ENCODE assay signal across 8 mouse cellular contexts in genomic region chr4:94603031-94603629, GRCm38 (mm10). TPM values are rescaled to one million over a fixed set of nuclear protein-coding genes. Genes with fewer than 3 reads are reported as not detected.
DNase-seq lines count a peak whose midpoint lies in the region; ATAC-seq and TF ChIP-seq lines count a peak whose summit lies in the region.

Gene Plaa (minus strand): TSS chr4:94603244.

- WGBS in embryonic facial prominence, embryonic 14.5 days: 0% methylated on average over 32 of the region's 61 CpGs
- WGBS in limb, embryonic 14.5 days: under 1% methylated on average over 55 of the region's 61 CpGs
- under 1% methylated on average over 53 of the region's 61 CpGs for WGBS in midbrain, postnatal 0 days

- H3K36me3 ChIP-seq in embryonic facial prominence, embryonic 14.5 days (ENCODE audit: control insufficient read depth, insufficient read depth, low read length): no peaks in the 10 kb centered on the region
- no peaks in the 10 kb centered on the region for H3K36me3 ChIP-seq in limb, embryonic 14.5 days (ENCODE audit: control insufficient read depth, insufficient read depth, low read length)
- no peaks in the 10 kb centered on the region for H3K36me3 ChIP-seq in midbrain, postnatal 0 days (ENCODE audit: insufficient read depth, low read length)

- H3K9me3 ChIP-seq in embryonic facial prominence, embryonic 14.5 days (ENCODE audit: control insufficient read depth, low read length): no peaks in the 10 kb centered on the region
- H3K9me3 ChIP-seq in limb, embryonic 14.5 days (ENCODE audit: control insufficient read depth, low read length): no peaks in the 10 kb centered on the region
- H3K9me3 ChIP-seq in midbrain, postnatal 0 days (ENCODE audit: low read length): no peaks in the 10 kb centered on the region

- peak; percentile 99 for ATAC-seq in embryonic facial prominence, embryonic 14.5 days (ENCODE audit: low read depth)
- peak; percentile 99 for ATAC-seq in limb, embryonic 14.5 days (ENCODE audit: low FRiP score, low read depth)
- ATAC-seq in midbrain, postnatal 0 days (ENCODE audit: low FRiP score): peak; percentile 99

- DNase-seq in 3T3-L1 (ENCODE audit: low read depth, low spot score): peak; percentile 87
- peak; percentile 72 to 80 for DNase-seq in adrenal gland, postnatal 4 days (ENCODE audit: low spot score in 2 of 2)
- peak; percentile 96 for DNase-seq in embryonic facial prominence, embryonic 14.5 days (ENCODE audit: low spot score)
- peak; percentile 91 for DNase-seq in heart, adult 8-10 months (ENCODE audit: low spot score)
- DNase-seq in kidney, adult 9 months: peak; percentile 92
- peak; percentile 93 for DNase-seq in limb, embryonic 14.5 days (ENCODE audit: low spot score)
- DNase-seq in midbrain, postnatal 0 days (ENCODE audit: low spot score): peak; percentile 96
- DNase-seq in spleen, postnatal 14 days (ENCODE audit: low spot score in 2 of 2): peak; percentile 72 to 80

- TF ChIP-seq POLR2A in limb, embryonic 14.5 days (IDR thresholded peaks at IDR 0.05; ENCODE audit: borderline replicate concordance, extremely low read depth, insufficient read depth, insufficient read length): 0 out of 2 replicates have a peak, but pooled peaks have one; percentile 45

- no peaks in the 10 kb centered on the region for H3K27me3 ChIP-seq in embryonic facial prominence, embryonic 14.5 days (replicated peaks; ENCODE audit: control insufficient read depth, insufficient read depth, low read length)
- no peaks in the 10 kb centered on the region for H3K27me3 ChIP-seq in limb, embryonic 14.5 days (ENCODE audit: control insufficient read depth, insufficient read depth, low read length)
- H3K27me3 ChIP-seq in midbrain, postnatal 0 days (ENCODE audit: insufficient read depth, low read length): no peaks in the 10 kb centered on the region

- TF ChIP-seq CTCF in midbrain, postnatal 0 days (IDR thresholded peaks at IDR 0.05): no peak

- peaks cover 12% of the 10 kb centered on the region; the same call in 1 of the 2 replicates for H3K4me1 ChIP-seq in embryonic facial prominence, embryonic 14.5 days (ENCODE audit: control insufficient read depth, insufficient read depth, low read length)
- H3K4me1 ChIP-seq in limb, embryonic 14.5 days (ENCODE audit: control insufficient read depth, insufficient read depth, low read length): 0 out of 2 replicates have a peak, but pooled peaks cover 6% of the 10 kb centered on the region
- H3K4me1 ChIP-seq in midbrain, postnatal 0 days (ENCODE audit: insufficient read depth, low read length): peaks cover 3% of the 10 kb centered on the region; the same call in 1 of the 2 replicates

- H3K27ac ChIP-seq in embryonic facial prominence, embryonic 14.5 days (replicated peaks; ENCODE audit: low read depth, low read length): peak within 1 kb of the TSS; percentile 93
- peak within 1 kb of the TSS; percentile 89 for H3K27ac ChIP-seq in limb, embryonic 14.5 days (replicated peaks; ENCODE audit: low read depth, low read length)
- peak within 1 kb of the TSS; percentile 92 for H3K27ac ChIP-seq in midbrain, postnatal 0 days (ENCODE audit: low read depth, low read length)

- H3K9ac ChIP-seq in embryonic facial prominence, embryonic 14.5 days (ENCODE audit: low read depth, low read length): peak within 1 kb of the TSS; percentile 95
- H3K9ac ChIP-seq in limb, embryonic 14.5 days (ENCODE audit: low read depth, low read length, severe bottlenecking): peak within 1 kb of the TSS; percentile 93
- peak within 1 kb of the TSS; percentile 83 for H3K9ac ChIP-seq in midbrain, postnatal 0 days (replicated peaks; ENCODE audit: low read length, poor library complexity, severe bottlenecking)

- peak within 1 kb of the TSS; percentile 76 for H3K4me2 ChIP-seq in embryonic facial prominence, embryonic 14.5 days (ENCODE audit: low read depth, low read length)
- H3K4me2 ChIP-seq in limb, embryonic 14.5 days (replicated peaks; ENCODE audit: low read depth, low read length, severe bottlenecking): peak within 1 kb of the TSS; percentile 83
- H3K4me2 ChIP-seq in midbrain, postnatal 0 days (ENCODE audit: low read depth, low read length, poor library complexity, severe bottlenecking): peak within 1 kb of the TSS; percentile 72

- H3K4me3 ChIP-seq in embryonic facial prominence, embryonic 14.5 days (ENCODE audit: low read depth, low read length): peak within 1 kb of the TSS; percentile 88
- H3K4me3 ChIP-seq in limb, embryonic 14.5 days (replicated peaks; ENCODE audit: low read length): peak within 1 kb of the TSS; percentile 97
- peak within 1 kb of the TSS; percentile 86 for H3K4me3 ChIP-seq in midbrain, postnatal 0 days (ENCODE audit: low read depth, low read length)

RNA-seq across cellular contexts. Expression of gene Plaa, which starts in this region (rescaled TPM):
- total RNA-seq in adrenal gland, postnatal 4 days (2021): 10 to 100 TPM; 60.0 to 61.9 TPM
- polyA plus RNA-seq in embryonic facial prominence, embryonic 14.5 days (2014; fragmentation: Nextera tagmentation; extraction: Ambion mirVana): 58.2 and 62.6 TPM in 2 replicates
- total RNA-seq in heart, adult 8-10 months (2022): 10 to 100 TPM; 39.0 to 48.5 (median 46.0) TPM
- polyA plus RNA-seq in limb, embryonic 14.5 days (2012; rRNA removed): 39.0 and 39.3 TPM in 2 replicates
- polyA plus RNA-seq in limb, embryonic 14.5 days (2014; fragmentation: Nextera tagmentation; extraction: Ambion mirVana): 57.3 and 62.9 TPM in 2 replicates
- 87.6 and 95.7 TPM in 2 replicates for total RNA-seq in midbrain, postnatal 0 days (2014; rRNA removed)
- 63.9 and 70.4 TPM in 2 replicates for polyA plus RNA-seq in midbrain, postnatal 0 days (2015; fragmentation: Nextera tagmentation; extraction: Ambion mirVana)

Comparison
In these comparisons a context has a peak if more than half of its experiments do, and no peak if none do; other contexts are left out.
1. Peak in every context shown above with its lines: DNase-seq, ATAC-seq, H3K4me3 ChIP-seq and H3K27ac ChIP-seq.